Mouse (Mus musculus) MEL (cell line): ENCODE data around the gene Trp73. TPM values are rescaled to one million over a fixed set of nuclear protein-coding genes. Genes with fewer than 3 reads are reported as not detected.

Experiments used
- DNase-seq: peaks from one replicate; pipeline ENCODE4 v3.0.0; 2011; ENCODE audit warnings: low read depth, low spot score
- H3K27ac ChIP-seq: 2 replicates; pipeline ENCODE4 v1.5.1; 2012; ENCODE audit warnings: low read depth, mild to moderate bottlenecking, control low read depth, low read length, moderate library complexity; ENCODE audit not compliant: control insufficient read depth
- H3K27me3 ChIP-seq, 2 experiments: fragments of 150-350 bp in 1 of 2; sonication (generic) in 1 of 2; 2 replicates each; pipeline ENCODE4 v1.6.1; 2012; ENCODE audit warnings: low read length in 2 of 2, mild to moderate bottlenecking in 2 of 2, improper control_type of control experiment in 1 of 2, moderate library complexity in 1 of 2; ENCODE audit not compliant: insufficient read depth in 2 of 2, control insufficient read depth in 1 of 2
- H3K36me3 ChIP-seq, 2 experiments: 2 replicates each; pipeline ENCODE4 v1.6.1; 2012 to 2014; ENCODE audit warnings: low read length in 2 of 2, improper control_type of control experiment in 1 of 2, inconsistent platforms in 1 of 2, mild to moderate bottlenecking in 1 of 2; ENCODE audit not compliant: insufficient read depth in 2 of 2, control insufficient read depth in 1 of 2
- H3K4me1 ChIP-seq, 2 experiments: fragments of 150-350 bp in 1 of 2; sonication (generic) in 1 of 2; 2 replicates each; pipeline ENCODE4 v1.6.1; 2012; ENCODE audit warnings: low read length in 2 of 2, improper control_type of control experiment in 1 of 2, mild to moderate bottlenecking in 1 of 2; ENCODE audit not compliant: insufficient read depth in 2 of 2, control insufficient read depth in 1 of 2
- H3K4me3 ChIP-seq, 2 experiments: fragments of 150-350 bp in 1 of 2; sonication (generic) in 1 of 2; 2 replicates each; pipeline ENCODE4 v1.5.1; 2012; ENCODE audit warnings: low read depth in 2 of 2, low read length in 2 of 2, mild to moderate bottlenecking in 2 of 2, moderate library complexity in 2 of 2, control low read depth in 1 of 2, improper control_type of control experiment in 1 of 2; ENCODE audit not compliant: control insufficient read depth in 1 of 2, insufficient read depth in 1 of 2
- H3K79me2 ChIP-seq: 2 replicates; pipeline ENCODE4 v1.6.1; 2012; ENCODE audit warnings: mild to moderate bottlenecking, low read length, moderate library complexity; ENCODE audit not compliant: control insufficient read depth, poor library complexity, insufficient read depth
- H3K9ac ChIP-seq: 2 replicates; pipeline ENCODE4 v1.6.1; 2012; ENCODE audit warnings: low read depth, mild to moderate bottlenecking, control low read depth, low read length, moderate library complexity; ENCODE audit not compliant: control insufficient read depth, poor library complexity, severe bottlenecking
- H3K9me3 ChIP-seq: fragments of 150-350 bp; sonication (generic); replicated peaks from 2 replicates; pipeline ENCODE4 v1.6.1; 2012; ENCODE audit warnings: mild to moderate bottlenecking, low read length, improper control_type of control experiment, moderate library complexity; ENCODE audit not compliant: insufficient read depth
- CHD2 ChIP-seq: IDR thresholded peaks from 2 replicates; pipeline ENCODE4 v1.6.1; 2011; ENCODE audit warnings: low read length, improper control_type of control experiment
- CTCF ChIP-seq, 3 experiments: IDR thresholded peaks in 2 of 3; conservative IDR thresholded peaks in 1 of 3; 2 replicates each; pipeline ENCODE4 v1.5.1; 2011 to 2012; ENCODE audit warnings: low read length in 3 of 3, low read depth in 2 of 3, mild to moderate bottlenecking in 2 of 3, improper control_type of control experiment in 1 of 3, inconsistent platforms in 1 of 3, mixed read lengths in 1 of 3, moderate library complexity in 1 of 3; ENCODE audit not compliant: control insufficient read depth in 1 of 3, insufficient read depth in 1 of 3, poor library complexity in 1 of 3, severe bottlenecking in 1 of 3
- E2F4 ChIP-seq: IDR thresholded peaks from 2 replicates; pipeline ENCODE4 v1.6.1; 2011; ENCODE audit warnings: low read depth, low read length, improper control_type of control experiment, borderline replicate concordance
- EP300 ChIP-seq, 2 experiments: IDR thresholded peaks; 2 replicates each; pipeline ENCODE4 v1.6.1; 2011; ENCODE audit warnings: improper control_type of control experiment in 2 of 2, low read length in 2 of 2, low read depth in 1 of 2, mild to moderate bottlenecking in 1 of 2
- ETS1 ChIP-seq: IDR thresholded peaks from 2 replicates; pipeline ENCODE4 v1.6.1; 2012; ENCODE audit warnings: low read depth, mild to moderate bottlenecking, inconsistent platforms, low read length, improper control_type of control experiment, moderate library complexity
- GATA1 ChIP-seq: IDR thresholded peaks from 2 replicates; pipeline ENCODE4 v1.6.1; 2011; ENCODE audit warnings: low read depth, low read length, improper control_type of control experiment
- HCFC1 ChIP-seq: IDR thresholded peaks from 2 replicates; pipeline ENCODE4 v1.6.1; 2012; ENCODE audit warnings: low read depth, mild to moderate bottlenecking, inconsistent platforms, low read length, improper control_type of control experiment, moderate library complexity
- MAFK ChIP-seq: IDR thresholded peaks from 2 replicates; pipeline ENCODE4 v1.6.1; 2011; ENCODE audit warnings: low read depth, mild to moderate bottlenecking, low read length, improper control_type of control experiment, borderline replicate concordance
- MAX ChIP-seq: IDR thresholded peaks from 2 replicates; pipeline ENCODE4 v1.6.1; 2011; ENCODE audit warnings: low read length, improper control_type of control experiment
- MAZ ChIP-seq: IDR thresholded peaks from 2 replicates; pipeline ENCODE4 v1.6.1; 2012; ENCODE audit warnings: low read depth, mild to moderate bottlenecking, inconsistent platforms, low read length, improper control_type of control experiment
- MXI1 ChIP-seq: IDR thresholded peaks from 2 replicates; pipeline ENCODE4 v1.6.1; 2011; ENCODE audit warnings: mild to moderate bottlenecking, low read depth, low read length, improper control_type of control experiment
- MYC ChIP-seq: IDR thresholded peaks from 2 replicates; pipeline ENCODE4 v1.6.1; 2011; ENCODE audit warnings: low read depth, mild to moderate bottlenecking, low read length, improper control_type of control experiment, moderate library complexity
- NRF1 ChIP-seq: IDR thresholded peaks from 2 replicates; pipeline ENCODE4 v1.6.1; 2014; ENCODE audit warnings: low read depth, mild to moderate bottlenecking, inconsistent platforms, low read length, improper control_type of control experiment, moderate library complexity; ENCODE audit not compliant: poor library complexity, insufficient read depth, severe bottlenecking
- POLR2A ChIP-seq, 2 experiments: IDR thresholded peaks; 2 replicates each; pipeline ENCODE4 v1.6.1; 2011 to 2012; ENCODE audit warnings: low read length in 2 of 2, mild to moderate bottlenecking in 2 of 2, control low read depth in 1 of 2, improper control_type of control experiment in 1 of 2, low read depth in 1 of 2, moderate library complexity in 1 of 2; ENCODE audit not compliant: control insufficient read depth in 1 of 2, insufficient read depth in 1 of 2, poor library complexity in 1 of 2
- POLR2AphosphoS2 ChIP-seq: IDR thresholded peaks from 2 replicates; pipeline ENCODE4 v1.6.1; 2011; ENCODE audit warnings: low read length, improper control_type of control experiment
- RAD21 ChIP-seq: IDR thresholded peaks from 2 replicates; pipeline ENCODE4 v1.6.1; 2011; ENCODE audit warnings: mild to moderate bottlenecking, low read depth, low read length, improper control_type of control experiment
- RCOR1 ChIP-seq: IDR thresholded peaks from 2 replicates; pipeline ENCODE4 v1.6.1; 2012; ENCODE audit warnings: low read depth, mild to moderate bottlenecking, inconsistent platforms, low read length, improper control_type of control experiment
- SMC3 ChIP-seq: IDR thresholded peaks from 2 replicates; pipeline ENCODE4 v1.6.1; 2011; ENCODE audit warnings: low read depth, low read length, improper control_type of control experiment
- TBP ChIP-seq: IDR thresholded peaks from 2 replicates; pipeline ENCODE4 v1.8.0; 2011; ENCODE audit warnings: low read depth, low read length, improper control_type of control experiment
- TCF12 ChIP-seq: IDR thresholded peaks from 2 replicates; pipeline ENCODE4 v1.6.1; 2014; ENCODE audit warnings: low read depth, mild to moderate bottlenecking, inconsistent platforms, low read length, improper control_type of control experiment, moderate library complexity
- UBTF ChIP-seq: IDR thresholded peaks from 2 replicates; pipeline ENCODE4 v1.6.1; 2012; ENCODE audit warnings: low read depth, mild to moderate bottlenecking, inconsistent platforms, low read length, improper control_type of control experiment, moderate library complexity, borderline replicate concordance; ENCODE audit not compliant: insufficient read depth
- USF2 ChIP-seq, 2 experiments: IDR thresholded peaks; 2 replicates each; pipeline ENCODE4 v1.6.1; 2011 to 2012; ENCODE audit warnings: improper control_type of control experiment in 2 of 2, low read length in 2 of 2, borderline replicate concordance in 1 of 2, inconsistent platforms in 1 of 2, low read depth in 1 of 2, mild to moderate bottlenecking in 1 of 2; ENCODE audit not compliant: insufficient read depth in 1 of 2
- ZKSCAN1 ChIP-seq: IDR thresholded peaks from 2 replicates; pipeline ENCODE4 v1.6.1; 2012; ENCODE audit warnings: low read depth, mild to moderate bottlenecking, inconsistent platforms, low read length, improper control_type of control experiment, moderate library complexity
- ZNF384 ChIP-seq: IDR thresholded peaks from 2 replicates; pipeline ENCODE4 v1.6.1; 2012; ENCODE audit warnings: low read depth, mild to moderate bottlenecking, inconsistent platforms, low read length, improper control_type of control experiment
- polyA plus RNA-seq, 2 experiments: library from polyadenylated mRNA; stranded (reverse) in 1 of 2; unstranded in 1 of 2; fragments of >175 nt in 1 of 2; fragments of >200 nt in 1 of 2; gene quantifications; 2 replicates each; pipeline versions ENCODE4 v1.2.1 to v1.2.4; 2012; ENCODE audit warnings: low replicate concordance in 2 of 2, low read depth in 1 of 2; ENCODE audit not compliant: insufficient read length in 2 of 2, insufficient read depth in 1 of 2, missing spikeins in 1 of 2
- total RNA-seq: library from RNA; depleted of rRNA; stranded (reverse); fragments of 300-350 nt; gene quantifications from 2 replicates; pipeline ENCODE4 v1.2.3, GENCODE M21; 2012

Gene Trp73
- total and polyA plus RNA-seq, 3 experiments, result 0.03 to 0.04 TPM; not detected in 1

DNA sequence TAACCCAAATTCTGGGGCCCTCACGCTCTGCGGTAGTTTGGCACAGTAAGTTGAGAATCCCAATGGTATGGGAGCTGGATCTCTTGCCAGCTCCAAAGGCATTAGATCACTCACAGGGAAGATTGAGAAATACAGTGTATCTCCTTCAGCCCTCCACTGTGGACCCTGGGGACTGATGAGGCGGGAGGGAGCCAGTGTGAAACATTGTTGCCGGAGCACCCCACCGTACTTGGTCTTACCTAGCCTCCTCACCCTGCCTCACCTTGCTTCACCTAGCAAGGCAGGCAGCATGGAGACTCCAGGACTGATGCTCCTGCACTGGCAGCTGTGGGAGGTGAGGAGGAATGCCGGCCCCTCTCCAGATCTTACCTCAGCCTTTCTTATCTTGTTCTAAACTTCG is 84.5 kb downstream of the Trp73 start:
- no peaks in the 10 kb centered on the region for H3K27me3 ChIP-seq
- H3K4me3 ChIP-seq, result no peak overlapping the region
- no peaks in the 10 kb centered on the region for H3K4me1 ChIP-seq
- no peaks in the 10 kb centered on the region for H3K36me3 ChIP-seq
- no peak overlapping the region for H3K27ac ChIP-seq
- H3K9ac ChIP-seq, result no peak overlapping the region
- DNase-seq, result no peak
- TF ChIP-seq ZKSCAN1 (no peak), TCF12 (no peak), RCOR1 (no peak), SMC3 (no peak), E2F4 (no peak), MYC (no peak), RAD21 (no peak), MAZ (no peak), NRF1 (no peak), ETS1 (no peak), MAFK (no peak), POLR2A (IDR thresholded peaks at IDR 0.05; ENCODE audit: control insufficient read depth in 1 of 2, insufficient read depth in 1 of 2, low read depth in 1 of 2, low read length in 2 of 2, poor library complexity in 1 of 2) (no peak), ZNF384 (no peak), POLR2AphosphoS2 (no peak), CHD2 (no peak), CTCF (IDR thresholded peaks at IDR 0.05 in 2 of 3, conservative IDR thresholded peaks at IDR 0.05 in 1 of 3; ENCODE audit: control insufficient read depth in 1 of 3, insufficient read depth in 1 of 3, low read depth in 2 of 3, low read length in 3 of 3, poor library complexity in 1 of 3, severe bottlenecking in 1 of 3) (no peak), TBP (no peak), EP300 (IDR thresholded peaks at IDR 0.05; ENCODE audit: low read depth in 1 of 2, low read length in 2 of 2) (no peak), HCFC1 (no peak), GATA1 (no peak)
- no peaks in the 10 kb centered on the region for H3K79me2 ChIP-seq
- H3K9me3 ChIP-seq, result no peaks in the 10 kb centered on the region

- no peaks in the 10 kb centered on the region for H3K79me2 ChIP-seq
- TF ChIP-seq MYC, result no peak
- no peak for TF ChIP-seq USF2 (IDR thresholded peaks at IDR 0.05; ENCODE audit: borderline replicate concordance in 1 of 2, insufficient read depth in 1 of 2, low read depth in 1 of 2, low read length in 2 of 2)
- no peak for TF ChIP-seq MXI1
- TF ChIP-seq MAX, result no peak
- TF ChIP-seq UBTF, result no peak
- TF ChIP-seq MAZ, result no peak
- TF ChIP-seq TCF12, result no peak
- TF ChIP-seq POLR2A (IDR thresholded peaks at IDR 0.05; ENCODE audit: control insufficient read depth in 1 of 2, insufficient read depth in 1 of 2, low read depth in 1 of 2, low read length in 2 of 2, poor library complexity in 1 of 2), result no peak
- no peak for TF ChIP-seq CHD2
- no peak for TF ChIP-seq EP300 (IDR thresholded peaks at IDR 0.05; ENCODE audit: low read depth in 1 of 2, low read length in 2 of 2)
- no peak for TF ChIP-seq ZKSCAN1
- no peak for TF ChIP-seq TBP
These were observed 86.9 kb downstream of the Trp73 start for GRCm38 (mm10) chr4:154053065-154053464.

More at GRCm38 (mm10) chr4:154053065-154053464, 86.9 kb downstream of the Trp73 start:
- no peaks in the 10 kb centered on the region for H3K4me1 ChIP-seq
- H3K9ac ChIP-seq, result no peak overlapping the region
- H3K27me3 ChIP-seq, result no peaks in the 10 kb centered on the region
- no peak overlapping the region for H3K27ac ChIP-seq
- no peaks in the 10 kb centered on the region for H3K36me3 ChIP-seq
- DNase-seq, result no peak
- no peaks in the 10 kb centered on the region for H3K9me3 ChIP-seq
- no peak overlapping the region for H3K4me3 ChIP-seq
